Mouse (Mus musculus): ENCODE results near the gene Kcnma1. TPM values are rescaled to one million over a fixed set of nuclear protein-coding genes. Genes with fewer than 3 reads are reported as not detected.

The Kcnma1 gene
- polyA plus RNA-seq, 1 experiment from 2014 or later, result 1.0 TPM

- Histone ChIP-seq H3K4me2 (ENCODE audit: low read depth, low read length) (no peak overlapping the region), H3K4me1 (replicated peaks; ENCODE audit: control insufficient read depth, insufficient read depth, low read length) (no peaks in the 10 kb centered on the region), H3K9ac (ENCODE audit: low read length) (no peak overlapping the region), H3K9me3 (ENCODE audit: control insufficient read depth, low read length) (no peaks in the 10 kb centered on the region), H3K4me3 (ENCODE audit: low read length) (no peak overlapping the region), H3K27ac (ENCODE audit: low read length) (no peak overlapping the region), H3K27me3 (ENCODE audit: control insufficient read depth, insufficient read depth, low read depth, low read length) (no peaks in the 10 kb centered on the region), H3K36me3 (ENCODE audit: control insufficient read depth, insufficient read depth, low read length) (no peaks in the 10 kb centered on the region)
- no peak for ATAC-seq (ENCODE audit: low read depth)
- WGBS, result 66% methylated on average over 4 of the region's 4 CpGs
Observed at GRCm38 (mm10) chr14:24020718-24021117, 6.4 kb upstream of the Kcnma1 start.

GRCm38 (mm10) chr14:24009978-24010377 is 4.3 kb downstream of the Kcnma1 start:
- H3K9me3 ChIP-seq (ENCODE audit: control insufficient read depth, low read length), result no peaks in the 10 kb centered on the region
- no peak overlapping the region for H3K4me3 ChIP-seq (ENCODE audit: low read length)
- 0 out of 2 replicates have a peak, but pooled peaks cover under 1% of the 10 kb centered on the region for H3K4me1 ChIP-seq (replicated peaks; ENCODE audit: control insufficient read depth, insufficient read depth, low read length)
- H3K9ac ChIP-seq (ENCODE audit: low read length), result no peak overlapping the region
- H3K4me2 ChIP-seq (ENCODE audit: low read depth, low read length), result no peak overlapping the region
- H3K27me3 ChIP-seq (ENCODE audit: control insufficient read depth, insufficient read depth, low read depth, low read length), result peaks cover 28% of the 10 kb centered on the region
- WGBS, result 73% methylated on average over 1 of the region's 1 CpGs
- H3K27ac ChIP-seq (ENCODE audit: low read length), result no peak overlapping the region
- no peaks in the 10 kb centered on the region for H3K36me3 ChIP-seq (ENCODE audit: control insufficient read depth, insufficient read depth, low read length)
- no peak for ATAC-seq (ENCODE audit: low read depth)

- peaks cover 45% of the 10 kb centered on the region for H3K27me3 ChIP-seq (ENCODE audit: control insufficient read depth, insufficient read depth, low read depth, low read length)
- no peak overlapping the region for H3K4me3 ChIP-seq (ENCODE audit: low read length)
- H3K9me3 ChIP-seq (ENCODE audit: control insufficient read depth, low read length), result no peaks in the 10 kb centered on the region
- no peaks in the 10 kb centered on the region for H3K36me3 ChIP-seq (ENCODE audit: control insufficient read depth, insufficient read depth, low read length)
- 7% methylated on average over 7 of the region's 7 CpGs for WGBS
- H3K9ac ChIP-seq (ENCODE audit: low read length), result no peak overlapping the region
- H3K27ac ChIP-seq (ENCODE audit: low read length), result no peak overlapping the region
- ATAC-seq (ENCODE audit: low read depth), result no peak
- no peak overlapping the region for H3K4me2 ChIP-seq (ENCODE audit: low read depth, low read length)
- H3K4me1 ChIP-seq (replicated peaks; ENCODE audit: control insufficient read depth, insufficient read depth, low read length), result peaks cover 7% of the 10 kb centered on the region; the same call in 1 of the 2 replicates
Observed at GRCm38 (mm10) chr14:24008252-24008651, 6.0 kb downstream of the Kcnma1 start.

GRCm38 (mm10) chr14:24006276-24006675 is 8.0 kb downstream of the Kcnma1 start:
- 34% methylated on average over 2 of the region's 2 CpGs for WGBS
- Histone ChIP-seq H3K4me1 (replicated peaks; ENCODE audit: control insufficient read depth, insufficient read depth, low read length) (peaks cover 7% of the 10 kb centered on the region; the same call in 1 of the 2 replicates), H3K9ac (ENCODE audit: low read length) (no peak overlapping the region), H3K27me3 (ENCODE audit: control insufficient read depth, insufficient read depth, low read depth, low read length) (peaks cover 64% of the 10 kb centered on the region), H3K4me3 (ENCODE audit: low read length) (no peak overlapping the region), H3K36me3 (ENCODE audit: control insufficient read depth, insufficient read depth, low read length) (no peaks in the 10 kb centered on the region), H3K9me3 (ENCODE audit: control insufficient read depth, low read length) (no peaks in the 10 kb centered on the region), H3K27ac (ENCODE audit: low read length) (no peak overlapping the region), H3K4me2 (ENCODE audit: low read depth, low read length) (no peak overlapping the region)
- no peak for ATAC-seq (ENCODE audit: low read depth)

GRCm38 (mm10) chr14:24004471-24005271 is 9.6 kb downstream of the Kcnma1 start:
- Histone ChIP-seq H3K27me3 (ENCODE audit: control insufficient read depth, insufficient read depth, low read depth, low read length) (peaks cover 70% of the 10 kb centered on the region), H3K27ac (ENCODE audit: low read length) (no peak overlapping the region), H3K9ac (ENCODE audit: low read length) (peak overlapping the region; percentile 56), H3K9me3 (ENCODE audit: control insufficient read depth, low read length) (no peaks in the 10 kb centered on the region), H3K4me3 (ENCODE audit: low read length) (peak overlapping the region; percentile 67), H3K36me3 (ENCODE audit: control insufficient read depth, insufficient read depth, low read length) (no peaks in the 10 kb centered on the region), H3K4me1 (replicated peaks; ENCODE audit: control insufficient read depth, insufficient read depth, low read length) (peaks cover 7% of the 10 kb centered on the region; the same call in 1 of the 2 replicates), H3K4me2 (ENCODE audit: low read depth, low read length) (peak overlapping the region; percentile 99)
- ATAC-seq (ENCODE audit: low read depth), result peak; percentile 34; the same call in 1 of the 2 replicates
- under 1% methylated on average over 59 of the region's 82 CpGs for WGBS

GRCm38 (mm10) chr14:24003450-24004381 is 10.6 kb downstream of the Kcnma1 start:
- Histone ChIP-seq H3K9ac (ENCODE audit: low read length) (peak overlapping the region; percentile 56), H3K9me3 (ENCODE audit: control insufficient read depth, low read length) (no peaks in the 10 kb centered on the region), H3K27me3 (ENCODE audit: control insufficient read depth, insufficient read depth, low read depth, low read length) (peaks cover 70% of the 10 kb centered on the region), H3K27ac (ENCODE audit: low read length) (no peak overlapping the region), H3K36me3 (ENCODE audit: control insufficient read depth, insufficient read depth, low read length) (no peaks in the 10 kb centered on the region), H3K4me1 (replicated peaks; ENCODE audit: control insufficient read depth, insufficient read depth, low read length) (peaks cover 7% of the 10 kb centered on the region; the same call in 1 of the 2 replicates), H3K4me3 (ENCODE audit: low read length) (peak overlapping the region; percentile 67), H3K4me2 (ENCODE audit: low read depth, low read length) (peak overlapping the region; percentile 99)
- ATAC-seq (ENCODE audit: low read depth), result peak; percentile 10; the same call in 1 of the 2 replicates
- WGBS, result 1% methylated on average over 62 of the region's 85 CpGs

- Histone ChIP-seq H3K4me3 (ENCODE audit: low read length) (no peak overlapping the region), H3K36me3 (ENCODE audit: control insufficient read depth, insufficient read depth, low read length) (no peaks in the 10 kb centered on the region), H3K4me2 (ENCODE audit: low read depth, low read length) (no peak overlapping the region), H3K27me3 (ENCODE audit: control insufficient read depth, insufficient read depth, low read depth, low read length) (peaks cover 68% of the 10 kb centered on the region), H3K9ac (ENCODE audit: low read length) (no peak overlapping the region), H3K9me3 (ENCODE audit: control insufficient read depth, low read length) (no peaks in the 10 kb centered on the region), H3K4me1 (replicated peaks; ENCODE audit: control insufficient read depth, insufficient read depth, low read length) (peaks cover 7% of the 10 kb centered on the region; the same call in 1 of the 2 replicates), H3K27ac (ENCODE audit: low read length) (no peak overlapping the region)
- 48% methylated on average over 5 of the region's 5 CpGs for WGBS
- no peak for ATAC-seq (ENCODE audit: low read depth)
Observed at GRCm38 (mm10) chr14:24002647-24003046, 11.6 kb downstream of the Kcnma1 start.

- H3K4me1 ChIP-seq (replicated peaks; ENCODE audit: control insufficient read depth, insufficient read depth, low read length), result no peaks in the 10 kb centered on the region
Observed at GRCm38 (mm10) chr14:23997912-23998311, 16.4 kb downstream of the Kcnma1 start.

GRCm38 (mm10) chr14:23995831-23996230 is 18.5 kb downstream of the Kcnma1 start:
- H3K27me3 ChIP-seq (ENCODE audit: control insufficient read depth, insufficient read depth, low read depth, low read length), result peaks cover 2% of the 10 kb centered on the region
- 71% methylated on average over 3 of the region's 3 CpGs for WGBS

More at GRCm38 (mm10) chr14:23997912-23998311, 16.4 kb downstream of the Kcnma1 start:
- Histone ChIP-seq H3K4me3 (ENCODE audit: low read length) (no peak overlapping the region), H3K9me3 (ENCODE audit: control insufficient read depth, low read length) (no peaks in the 10 kb centered on the region), H3K27me3 (ENCODE audit: control insufficient read depth, insufficient read depth, low read depth, low read length) (peaks cover 21% of the 10 kb centered on the region), H3K36me3 (ENCODE audit: control insufficient read depth, insufficient read depth, low read length) (no peaks in the 10 kb centered on the region), H3K4me2 (ENCODE audit: low read depth, low read length) (no peak overlapping the region), H3K9ac (ENCODE audit: low read length) (no peak overlapping the region), H3K27ac (ENCODE audit: low read length) (no peak overlapping the region)
- ATAC-seq (ENCODE audit: low read depth), result peak; percentile 77
- WGBS, result 47% methylated on average over 6 of the region's 6 CpGs

More at GRCm38 (mm10) chr14:23995831-23996230, 18.5 kb downstream of the Kcnma1 start:
- no peak for ATAC-seq (ENCODE audit: low read depth)
- H3K4me1 ChIP-seq (replicated peaks; ENCODE audit: control insufficient read depth, insufficient read depth, low read length), result no peaks in the 10 kb centered on the region
- no peak overlapping the region for H3K9ac ChIP-seq (ENCODE audit: low read length)
- no peak overlapping the region for H3K4me3 ChIP-seq (ENCODE audit: low read length)
- no peak overlapping the region for H3K4me2 ChIP-seq (ENCODE audit: low read depth, low read length)
- H3K27ac ChIP-seq (ENCODE audit: low read length), result no peak overlapping the region
- no peaks in the 10 kb centered on the region for H3K9me3 ChIP-seq (ENCODE audit: control insufficient read depth, low read length)
- H3K36me3 ChIP-seq (ENCODE audit: control insufficient read depth, insufficient read depth, low read length), result no peaks in the 10 kb centered on the region
